Mouse (Mus musculus) neural tube, embryonic 11.5 days (tissue): Measurements from ENCODE around the gene Vsir. TPM values are rescaled to one million over a fixed set of nuclear protein-coding genes. Genes with fewer than 3 reads are reported as not detected.

Source experiments
- ATAC-seq: fragments of 200-750 bp; cut with Nextera tagmentation; 2 replicates; pipeline ENCODE4 v1.8.0; 2017; ENCODE audit warnings: moderate number of reproducible peaks, mild to moderate bottlenecking, moderate TSS enrichment, moderate library complexity; ENCODE audit not compliant: insufficient read depth, low FRiP score, low TSS enrichment
- DNase-seq: peaks from one replicate; pipeline ENCODE4 v3.0.0-alpha.2; 2015; ENCODE audit warnings: low spot score
- H3K27ac ChIP-seq: fragments of 300-500 bp; sonication (generic); 2 replicates; pipeline ENCODE4 v1.5.1; 2014; ENCODE audit warnings: low read depth, mild to moderate bottlenecking, low read length
- H3K27me3 ChIP-seq: fragments of 300-500 bp; sonication (generic); 2 replicates; pipeline ENCODE4 v1.6.1; 2014; ENCODE audit warnings: mild to moderate bottlenecking, low read length, mixed read lengths; ENCODE audit not compliant: control insufficient read depth, insufficient read depth
- H3K36me3 ChIP-seq: fragments of 300-500 bp; sonication (generic); 2 replicates; pipeline ENCODE4 v1.6.1; 2014; ENCODE audit warnings: mild to moderate bottlenecking, low read length, moderate library complexity, mixed read lengths; ENCODE audit not compliant: control insufficient read depth, insufficient read depth
- H3K4me1 ChIP-seq: fragments of 300-500 bp; sonication (generic); 2 replicates; pipeline ENCODE4 v1.6.1; 2014; ENCODE audit warnings: low read length, mixed read lengths; ENCODE audit not compliant: control insufficient read depth, insufficient read depth
- H3K4me2 ChIP-seq: fragments of 300-500 bp; sonication (generic); 2 replicates; pipeline ENCODE4 v1.6.1; 2014; ENCODE audit warnings: low read depth, mild to moderate bottlenecking, moderate library complexity
- H3K4me3 ChIP-seq: fragments of 300-500 bp; sonication (generic); 2 replicates; pipeline ENCODE4 v1.5.1; 2014; ENCODE audit warnings: low read depth, low read length
- H3K9ac ChIP-seq: fragments of 300-500 bp; sonication (generic); 2 replicates; pipeline ENCODE4 v1.6.1; 2014; ENCODE audit warnings: mild to moderate bottlenecking, low read length
- H3K9me3 ChIP-seq: fragments of 300-500 bp; sonication (generic); 2 replicates; pipeline ENCODE4 v1.6.1; 2016; ENCODE audit warnings: low read length; ENCODE audit not compliant: control insufficient read depth
- WGBS: fragments of 180-500 bp; shearing (Covaris S2); extraction: QIAGEN DNeasy Blood & Tissue Kit; methylation state at CpG from one replicate; pipeline ENCODE4 v1.1.7; 2014; 5-methylcytosine and 5-hydroxymethylcytosine counted together
- polyA plus RNA-seq: library from polyadenylated mRNA; unstranded; fragments of >200 nt; fragmentation: Nextera tagmentation; extraction: Ambion mirVana; gene quantifications from 2 replicates; pipeline ENCODE4 v1.2.1, GENCODE M21; 2014

Gene Vsir
- polyA plus RNA-seq, 1 experiment from 2014 or later = 1.6 TPM

GRCm38 (mm10) chr10:60358776-60359175 is 12.1 kb downstream of the Vsir start:
- Histone ChIP-seq H3K27me3 (no peaks in the 10 kb centered on the region), H3K4me3 (no peak overlapping the region), H3K4me2 (no peak overlapping the region), H3K9ac (no peak overlapping the region), H3K9me3 (no peaks in the 10 kb centered on the region), H3K4me1 (0 out of 2 replicates have a peak, but pooled peaks cover 4% of the 10 kb centered on the region), H3K36me3 (no peaks in the 10 kb centered on the region), H3K27ac (no peak overlapping the region)
- ATAC-seq = no peak
- 33% methylated on average over 4 of the region's 4 CpGs for WGBS
- DNase-seq = no peak

DNA sequence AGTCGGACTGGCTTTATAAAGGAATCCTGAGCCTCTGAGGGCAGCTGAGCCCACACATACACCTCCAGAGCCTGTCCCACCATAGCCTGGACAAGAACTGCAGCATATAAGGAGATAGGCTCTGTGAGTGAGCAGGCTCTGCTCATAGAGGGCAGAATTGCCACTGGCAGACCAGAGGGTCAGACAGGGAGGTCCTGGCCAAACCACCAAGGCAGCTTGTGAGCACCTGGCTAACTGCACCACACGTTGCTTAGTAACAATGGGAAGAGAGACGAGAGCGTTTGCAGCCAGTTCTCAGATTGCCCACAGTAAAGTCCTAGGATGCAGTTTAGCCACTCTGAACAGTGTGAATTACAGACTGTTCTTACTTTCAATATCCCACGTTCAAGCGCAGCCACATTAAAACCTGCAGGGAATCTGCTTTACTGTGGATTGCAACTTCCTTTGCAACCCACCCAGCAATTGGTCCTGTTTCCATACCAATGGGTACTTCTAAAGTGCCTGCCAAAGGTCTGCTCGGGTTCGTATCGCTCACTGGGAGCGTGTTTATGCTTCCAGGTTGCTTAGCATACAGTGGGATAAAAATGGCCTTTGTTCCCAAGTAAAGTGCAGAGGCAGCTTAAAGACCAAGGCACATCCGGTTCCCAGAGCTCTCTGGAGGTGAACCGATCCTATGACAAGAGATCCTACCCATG is 15.1 kb downstream of the Vsir start:
- 0 out of 2 replicates have a peak, but pooled peaks cover 4% of the 10 kb centered on the region for H3K4me1 ChIP-seq
- ATAC-seq (no peak), DNase-seq (no peak)
- H3K4me3 ChIP-seq = no peak overlapping the region
- no peaks in the 10 kb centered on the region for H3K36me3 ChIP-seq
- WGBS = 48% methylated on average over 12 of the region's 12 CpGs
- H3K4me2 ChIP-seq = no peak overlapping the region
- H3K9me3 ChIP-seq = no peaks in the 10 kb centered on the region
- no peak overlapping the region for H3K27ac ChIP-seq
- H3K27me3 ChIP-seq = no peaks in the 10 kb centered on the region
- H3K9ac ChIP-seq = no peak overlapping the region

- Histone ChIP-seq H3K9ac (no peak overlapping the region), H3K4me3 (no peak overlapping the region), H3K9me3 (no peaks in the 10 kb centered on the region), H3K27me3 (no peaks in the 10 kb centered on the region), H3K4me2 (no peak overlapping the region), H3K36me3 (no peaks in the 10 kb centered on the region), H3K27ac (no peak overlapping the region), H3K4me1 (0 out of 2 replicates have a peak, but pooled peaks cover 4% of the 10 kb centered on the region)
- 36% methylated on average over 2 of the region's 2 CpGs for WGBS
- ATAC-seq (no peak), DNase-seq (no peak)
Observed at GRCm38 (mm10) chr10:60362310-60362628, 15.6 kb downstream of the Vsir start.

DNA sequence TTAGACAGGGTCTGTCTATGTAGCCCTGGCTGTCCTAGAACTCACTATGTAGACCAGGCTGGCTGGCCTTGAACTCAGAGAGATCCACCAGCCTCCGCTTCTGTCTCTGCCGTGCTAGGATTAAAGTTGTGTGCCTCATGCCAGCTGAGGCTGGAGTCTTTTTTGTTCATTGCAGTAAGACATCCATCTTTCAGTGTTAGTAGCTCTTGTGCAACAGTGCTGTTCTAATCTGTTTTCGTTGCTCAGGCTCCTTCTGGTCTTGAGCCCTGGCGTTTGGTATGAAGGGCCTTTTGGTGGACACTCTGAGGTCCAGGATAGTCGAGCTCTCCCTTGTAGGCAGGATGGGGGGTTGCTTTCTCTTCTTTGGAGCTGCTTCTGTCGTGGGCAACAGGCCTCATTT is 16.8 kb downstream of the Vsir start:
- WGBS = 64% methylated on average over 6 of the region's 6 CpGs
- H3K36me3 ChIP-seq = no peaks in the 10 kb centered on the region
- ATAC-seq = no peak
- no peaks in the 10 kb centered on the region for H3K27me3 ChIP-seq
- H3K4me1 ChIP-seq = 0 out of 2 replicates have a peak, but pooled peaks cover 4% of the 10 kb centered on the region
- H3K4me2 ChIP-seq = no peak overlapping the region
- H3K4me3 ChIP-seq = no peak overlapping the region
- H3K9ac ChIP-seq = no peak overlapping the region
- H3K27ac ChIP-seq = no peak overlapping the region
- H3K9me3 ChIP-seq = no peaks in the 10 kb centered on the region
- no peak for DNase-seq

- Histone ChIP-seq H3K36me3 (no peaks in the 10 kb centered on the region), H3K4me1 (0 out of 2 replicates have a peak, but pooled peaks cover 2% of the 10 kb centered on the region), H3K4me2 (no peak overlapping the region), H3K9ac (no peak overlapping the region), H3K4me3 (no peak overlapping the region), H3K27ac (no peak overlapping the region), H3K27me3 (no peaks in the 10 kb centered on the region), H3K9me3 (no peaks in the 10 kb centered on the region)
- DNase-seq = no peak
- no peak for ATAC-seq
- 85% methylated on average over 2 of the region's 2 CpGs for WGBS
Observed at GRCm38 (mm10) chr10:60367145-60367544, 20.5 kb downstream of the Vsir start.

DNA sequence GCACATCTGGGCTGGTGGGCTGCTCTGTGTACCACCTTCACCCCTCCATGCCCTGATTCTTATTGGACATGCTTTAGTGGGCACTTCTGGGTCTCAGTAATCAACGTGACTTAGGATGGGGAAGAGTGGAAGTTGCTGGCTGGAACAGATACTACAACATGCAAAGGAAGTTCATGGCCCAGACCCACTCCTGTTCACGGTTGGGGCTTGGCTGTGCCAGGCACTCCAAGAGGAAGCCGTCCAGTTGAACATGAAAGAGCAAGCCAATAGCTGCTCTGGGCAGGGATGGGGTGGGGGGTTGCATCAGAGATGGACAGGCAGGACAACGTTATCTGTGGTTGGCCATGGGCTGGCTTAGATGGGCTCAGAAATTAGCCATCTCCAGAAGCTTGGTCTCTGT is 21.3 kb downstream of the Vsir start:
- Histone ChIP-seq H3K4me3 (no peak overlapping the region), H3K9me3 (no peaks in the 10 kb centered on the region), H3K36me3 (no peaks in the 10 kb centered on the region), H3K4me2 (no peak overlapping the region), H3K9ac (no peak overlapping the region), H3K4me1 (no peaks in the 10 kb centered on the region), H3K27me3 (no peaks in the 10 kb centered on the region), H3K27ac (no peak overlapping the region)
- ATAC-seq (no peak), DNase-seq (no peak)
- WGBS = 84% methylated on average over 4 of the region's 4 CpGs

DNA sequence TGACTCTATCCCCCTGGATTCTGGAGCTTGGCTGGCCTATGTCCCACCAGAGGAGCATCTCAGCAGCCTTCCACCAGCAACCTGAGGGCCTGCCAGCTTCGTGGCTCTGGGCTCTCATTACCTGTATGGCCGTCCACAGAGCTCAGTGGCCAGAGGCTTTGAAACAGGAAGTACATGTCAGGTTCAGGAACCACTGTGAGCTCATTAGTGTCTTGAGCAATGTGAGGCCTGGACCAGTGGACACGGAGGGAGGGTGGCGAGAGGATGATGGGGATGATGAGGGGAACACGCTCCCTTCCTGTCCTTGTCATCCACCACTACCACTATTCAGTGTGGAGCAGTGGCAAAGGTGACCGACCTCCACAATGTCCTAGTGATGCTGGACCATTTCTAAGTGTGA is 22.8 kb downstream of the Vsir start:
- Histone ChIP-seq H3K27me3 (no peaks in the 10 kb centered on the region), H3K4me2 (no peak overlapping the region), H3K9me3 (no peaks in the 10 kb centered on the region), H3K27ac (no peak overlapping the region), H3K4me3 (no peak overlapping the region), H3K4me1 (peaks cover 4% of the 10 kb centered on the region; the same call in 1 of the 2 replicates), H3K9ac (no peak overlapping the region), H3K36me3 (no peaks in the 10 kb centered on the region)
- ATAC-seq = no peak
- no peak for DNase-seq
- WGBS = 88% methylated on average over 6 of the region's 6 CpGs

- WGBS = 90% methylated on average over 2 of the region's 2 CpGs
- ATAC-seq (no peak), DNase-seq (no peak)
- no peak overlapping the region for H3K4me3 ChIP-seq
- H3K9ac ChIP-seq = no peak overlapping the region
- H3K27ac ChIP-seq = no peak overlapping the region
- no peaks in the 10 kb centered on the region for H3K27me3 ChIP-seq
- no peaks in the 10 kb centered on the region for H3K36me3 ChIP-seq
- no peaks in the 10 kb centered on the region for H3K9me3 ChIP-seq
- no peak overlapping the region for H3K4me2 ChIP-seq
- H3K4me1 ChIP-seq = peaks cover 4% of the 10 kb centered on the region; the same call in 1 of the 2 replicates
Observed at GRCm38 (mm10) chr10:60370098-60370497, 23.4 kb downstream of the Vsir start.

DNA sequence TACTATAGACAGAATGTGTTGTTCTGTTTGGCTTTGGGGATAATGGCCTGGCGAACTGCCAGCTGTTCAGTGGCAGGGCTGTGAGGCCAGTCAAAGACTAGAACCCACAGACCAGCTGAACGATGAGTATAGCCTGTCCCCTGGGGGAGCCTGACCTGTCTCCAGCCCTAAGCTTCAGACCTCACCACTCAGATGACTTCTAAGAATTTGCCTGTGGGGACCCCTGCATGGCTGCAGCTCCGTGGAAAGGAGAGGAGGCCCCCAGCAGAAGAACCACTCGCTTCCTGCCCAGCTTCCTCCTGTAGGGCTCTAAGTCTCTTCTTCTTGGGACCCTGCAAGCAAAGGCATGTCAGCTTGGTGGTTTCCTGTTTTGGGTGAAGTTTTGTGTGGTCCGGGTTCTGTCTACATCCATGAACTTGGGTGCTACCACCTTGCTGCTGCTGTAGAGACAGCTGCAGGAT is 24.0 kb downstream of the Vsir start:
- no peak overlapping the region for H3K9ac ChIP-seq
- no peak overlapping the region for H3K4me2 ChIP-seq
- H3K9me3 ChIP-seq = no peaks in the 10 kb centered on the region
- WGBS = 84% methylated on average over 5 of the region's 5 CpGs
- ATAC-seq (no peak), DNase-seq (no peak)
- peaks cover 4% of the 10 kb centered on the region; the same call in 1 of the 2 replicates for H3K4me1 ChIP-seq
- no peak overlapping the region for H3K4me3 ChIP-seq
- no peaks in the 10 kb centered on the region for H3K27me3 ChIP-seq
- H3K36me3 ChIP-seq = no peaks in the 10 kb centered on the region
- no peak overlapping the region for H3K27ac ChIP-seq
